Mouse (Mus musculus) limb, embryonic 13.5 days (tissue): ENCODE data around the gene Insig1. TPM values are rescaled to one million over a fixed set of nuclear protein-coding genes. Genes with fewer than 3 reads are reported as not detected.

Source experiments
- ATAC-seq: fragments of 200-750 bp; cut with Nextera tagmentation; 2 replicates; pipeline ENCODE4 v1.8.0; 2017; ENCODE audit warnings: low read depth, moderate number of reproducible peaks, moderate TSS enrichment; ENCODE audit not compliant: low FRiP score
- H3K27ac ChIP-seq: fragments of 300-500 bp; sonication (generic); 2 replicates; pipeline ENCODE4 v1.5.1; 2015; ENCODE audit warnings: inconsistent platforms, mild to moderate bottlenecking, moderate library complexity
- H3K27me3 ChIP-seq: fragments of 300-500 bp; sonication (generic); 2 replicates; pipeline ENCODE4 v1.6.1; 2015; ENCODE audit warnings: mild to moderate bottlenecking, inconsistent platforms
- H3K36me3 ChIP-seq: fragments of 300-500 bp; sonication (generic); 2 replicates; pipeline ENCODE4 v1.6.1; 2015; ENCODE audit warnings: inconsistent platforms, mild to moderate bottlenecking, moderate library complexity
- H3K4me1 ChIP-seq: fragments of 300-500 bp; sonication (generic); 2 replicates; pipeline ENCODE4 v1.6.1; 2015; ENCODE audit warnings: inconsistent platforms
- H3K4me2 ChIP-seq: fragments of 300-500 bp; sonication (generic); replicated peaks from 2 replicates; pipeline ENCODE4 v1.6.1; 2015; ENCODE audit warnings: inconsistent platforms, mild to moderate bottlenecking, moderate library complexity
- H3K4me3 ChIP-seq: fragments of 300-500 bp; sonication (generic); 2 replicates; pipeline ENCODE4 v1.5.1; 2015; ENCODE audit warnings: moderate library complexity, mild to moderate bottlenecking, inconsistent platforms
- H3K9ac ChIP-seq: fragments of 300-500 bp; sonication (generic); 2 replicates; pipeline ENCODE4 v1.6.1; 2015; ENCODE audit warnings: mild to moderate bottlenecking, inconsistent platforms
- H3K9me3 ChIP-seq: fragments of 300-500 bp; sonication (generic); 2 replicates; pipeline ENCODE4 v1.6.1; 2016; ENCODE audit warnings: inconsistent platforms
- WGBS: fragments of 180-500 bp; shearing (Covaris S2); methylation state at CpG from one replicate; pipeline ENCODE4 v1.1.7; 2015; 5-methylcytosine and 5-hydroxymethylcytosine counted together
- polyA plus RNA-seq: library from polyadenylated mRNA; unstranded; fragments of >200 nt; fragmentation: Nextera tagmentation; extraction: Ambion mirVana; gene quantifications from 2 replicates; pipeline ENCODE4 v1.2.1, GENCODE M21; 2015

The Insig1 gene
- polyA plus RNA-seq, 1 experiment from 2014 or later, result 52.6 TPM

- 87% methylated on average over 3 of the region's 3 CpGs for WGBS
- H3K27ac ChIP-seq, result no peak overlapping the region
- no peak overlapping the region for H3K4me3 ChIP-seq
- no peaks in the 10 kb centered on the region for H3K27me3 ChIP-seq
- peaks cover 18% of the 10 kb centered on the region for H3K4me1 ChIP-seq
- H3K36me3 ChIP-seq, result no peaks in the 10 kb centered on the region
- H3K9me3 ChIP-seq, result peaks cover 7% of the 10 kb centered on the region; the same call in 1 of the 2 replicates
- H3K4me2 ChIP-seq, result no peak overlapping the region
- ATAC-seq, result no peak
- H3K9ac ChIP-seq, result no peak overlapping the region
Observed at GRCm38 (mm10) chr5:28040726-28041125, 30.4 kb upstream of the Insig1 start.

GRCm38 (mm10) chr5:28042021-28042420 lies 29.1 kb upstream of the Insig1 start:
- no peak overlapping the region for H3K4me3 ChIP-seq
- peaks cover 14% of the 10 kb centered on the region for H3K4me1 ChIP-seq
- no peaks in the 10 kb centered on the region for H3K27me3 ChIP-seq
- no peak for ATAC-seq
- no peak overlapping the region for H3K9ac ChIP-seq
- no peaks in the 10 kb centered on the region for H3K36me3 ChIP-seq
- H3K9me3 ChIP-seq, result peaks cover 7% of the 10 kb centered on the region; the same call in 1 of the 2 replicates
- H3K27ac ChIP-seq, result no peak overlapping the region
- WGBS, result 89% methylated on average over 3 of the region's 3 CpGs
- H3K4me2 ChIP-seq, result no peak overlapping the region

DNA sequence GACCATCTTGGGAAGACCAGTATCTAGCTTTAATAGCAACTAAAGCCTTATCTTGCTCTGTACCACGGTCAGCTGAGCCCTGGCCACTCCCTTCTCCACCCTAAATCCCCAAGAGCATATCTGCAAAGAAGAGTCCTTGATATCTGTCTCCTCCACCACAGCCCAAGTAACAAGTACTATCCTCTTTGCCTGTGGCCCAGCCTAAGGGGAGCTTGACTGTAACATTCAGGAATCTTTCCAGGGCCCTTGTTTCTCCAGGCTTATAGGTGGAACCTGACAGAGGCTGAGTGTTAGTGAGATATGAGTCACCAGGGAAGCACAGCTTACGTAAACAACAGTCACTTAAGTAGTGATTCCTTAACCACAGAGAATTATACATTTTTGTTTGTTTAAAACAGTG lies 28.4 kb upstream of the Insig1 start:
- Histone ChIP-seq H3K27ac (no peak overlapping the region), H3K9ac (no peak overlapping the region), H3K9me3 (peaks cover 7% of the 10 kb centered on the region; the same call in 1 of the 2 replicates), H3K4me2 (no peak overlapping the region), H3K4me3 (no peak overlapping the region), H3K27me3 (no peaks in the 10 kb centered on the region), H3K4me1 (peaks cover 7% of the 10 kb centered on the region), H3K36me3 (no peaks in the 10 kb centered on the region)
- no peak for ATAC-seq
- 73% methylated on average over 2 of the region's 2 CpGs for WGBS

- H3K27me3 ChIP-seq, result no peaks in the 10 kb centered on the region
- no peak overlapping the region for H3K4me3 ChIP-seq
- no peaks in the 10 kb centered on the region for H3K36me3 ChIP-seq
- no peak for ATAC-seq
- no peak overlapping the region for H3K4me2 ChIP-seq
- H3K27ac ChIP-seq, result no peak overlapping the region
- no peak overlapping the region for H3K9ac ChIP-seq
- H3K9me3 ChIP-seq, result peaks cover 7% of the 10 kb centered on the region; the same call in 1 of the 2 replicates
- 81% methylated on average over 5 of the region's 5 CpGs for WGBS
- peaks cover under 1% of the 10 kb centered on the region; the same call in 1 of the 2 replicates for H3K4me1 ChIP-seq
Observed at GRCm38 (mm10) chr5:28043386-28043785, 27.8 kb upstream of the Insig1 start.

GRCm38 (mm10) chr5:28046966-28047365 lies 24.2 kb upstream of the Insig1 start:
- no peak for ATAC-seq
- no peaks in the 10 kb centered on the region for H3K27me3 ChIP-seq
- H3K4me1 ChIP-seq, result no peaks in the 10 kb centered on the region
- no peak overlapping the region for H3K4me2 ChIP-seq
- 72% methylated on average over 3 of the region's 3 CpGs for WGBS
- no peaks in the 10 kb centered on the region for H3K36me3 ChIP-seq
- H3K4me3 ChIP-seq, result no peak overlapping the region
- no peak overlapping the region for H3K27ac ChIP-seq
- no peak overlapping the region for H3K9ac ChIP-seq
- H3K9me3 ChIP-seq, result peaks cover 7% of the 10 kb centered on the region; the same call in 1 of the 2 replicates

DNA sequence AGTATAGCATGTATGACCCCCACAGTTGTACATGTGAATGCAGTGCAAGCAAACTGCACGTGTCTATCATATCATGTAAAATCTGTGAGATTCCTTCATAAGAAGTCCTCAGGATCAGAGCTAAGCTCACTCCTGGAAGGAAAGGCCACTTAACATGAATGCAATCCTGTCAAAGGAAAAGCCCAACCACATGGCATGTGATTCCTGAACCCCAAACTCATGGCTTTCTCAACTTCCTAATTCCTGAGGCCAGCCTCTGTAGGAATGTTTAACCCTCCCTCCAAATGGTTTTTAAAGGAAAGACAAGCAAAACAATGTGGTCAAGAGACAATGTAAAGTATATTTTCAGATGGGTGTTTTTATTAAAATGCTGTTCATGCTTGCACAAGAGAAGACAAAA lies 23.2 kb upstream of the Insig1 start:
- no peak overlapping the region for H3K9ac ChIP-seq
- 87% methylated on average over 1 of the region's 1 CpGs for WGBS
- no peak overlapping the region for H3K4me3 ChIP-seq

DNA sequence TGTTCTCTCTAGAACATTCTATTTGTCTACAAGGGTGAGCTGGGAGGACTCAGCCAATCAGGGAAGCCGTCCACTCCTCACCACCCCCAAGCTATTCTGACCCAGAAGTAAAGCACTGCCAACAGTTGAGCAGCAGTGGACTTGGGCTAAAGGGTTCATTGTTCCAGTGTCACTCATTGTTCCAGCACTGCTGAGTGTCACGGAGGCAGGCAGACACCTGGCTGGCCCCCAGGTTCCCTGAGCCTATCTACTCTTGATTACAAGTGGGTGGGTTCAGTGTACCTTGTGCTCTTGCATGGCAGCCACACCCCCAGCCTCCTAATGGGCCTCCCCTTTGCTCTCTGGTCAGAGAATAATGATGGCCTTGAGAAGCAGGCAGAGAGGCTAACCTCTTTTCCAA lies 15.7 kb upstream of the Insig1 start:
- H3K4me2 ChIP-seq, result no peak overlapping the region
- H3K4me1 ChIP-seq, result no peaks in the 10 kb centered on the region
- H3K27me3 ChIP-seq, result no peaks in the 10 kb centered on the region
- H3K4me3 ChIP-seq, result no peak overlapping the region
- H3K9me3 ChIP-seq, result no peaks in the 10 kb centered on the region
- H3K36me3 ChIP-seq, result no peaks in the 10 kb centered on the region
- WGBS, result 83% methylated on average over 2 of the region's 2 CpGs
- no peak overlapping the region for H3K9ac ChIP-seq
- H3K27ac ChIP-seq, result no peak overlapping the region
- no peak for ATAC-seq

More for the DNA sequence above, 23.2 kb upstream of the Insig1 start:
- Histone ChIP-seq H3K27me3 (no peaks in the 10 kb centered on the region), H3K27ac (no peak overlapping the region), H3K9me3 (peaks cover 7% of the 10 kb centered on the region; the same call in 1 of the 2 replicates), H3K4me1 (no peaks in the 10 kb centered on the region), H3K4me2 (no peak overlapping the region), H3K36me3 (no peaks in the 10 kb centered on the region)
- no peak for ATAC-seq

DNA sequence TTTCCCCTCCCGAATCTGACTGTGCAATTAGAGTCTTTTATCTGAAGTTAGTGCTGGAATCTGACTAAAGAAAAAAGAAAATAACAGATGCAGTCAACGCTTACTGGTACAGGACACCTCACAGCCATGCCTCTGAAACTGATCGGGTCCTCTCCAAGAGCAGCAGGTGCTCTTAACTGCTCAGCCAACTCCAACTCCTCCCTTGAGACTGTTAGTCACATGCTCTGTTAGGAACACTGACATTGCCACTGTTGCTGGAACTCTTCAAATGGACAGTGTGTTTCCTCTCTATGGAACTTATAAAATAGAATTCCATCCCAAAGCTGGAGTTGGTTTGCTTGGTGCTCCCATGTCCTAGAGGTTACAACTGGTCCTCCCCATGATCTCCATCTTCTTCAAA lies 14.3 kb upstream of the Insig1 start:
- no peaks in the 10 kb centered on the region for H3K9me3 ChIP-seq
- H3K36me3 ChIP-seq, result no peaks in the 10 kb centered on the region
- no peak overlapping the region for H3K9ac ChIP-seq
- no peaks in the 10 kb centered on the region for H3K27me3 ChIP-seq
- 76% methylated on average over 3 of the region's 3 CpGs for WGBS
- no peaks in the 10 kb centered on the region for H3K4me1 ChIP-seq
- no peak overlapping the region for H3K4me3 ChIP-seq
- ATAC-seq, result no peak
- no peak overlapping the region for H3K27ac ChIP-seq
- no peak overlapping the region for H3K4me2 ChIP-seq

DNA sequence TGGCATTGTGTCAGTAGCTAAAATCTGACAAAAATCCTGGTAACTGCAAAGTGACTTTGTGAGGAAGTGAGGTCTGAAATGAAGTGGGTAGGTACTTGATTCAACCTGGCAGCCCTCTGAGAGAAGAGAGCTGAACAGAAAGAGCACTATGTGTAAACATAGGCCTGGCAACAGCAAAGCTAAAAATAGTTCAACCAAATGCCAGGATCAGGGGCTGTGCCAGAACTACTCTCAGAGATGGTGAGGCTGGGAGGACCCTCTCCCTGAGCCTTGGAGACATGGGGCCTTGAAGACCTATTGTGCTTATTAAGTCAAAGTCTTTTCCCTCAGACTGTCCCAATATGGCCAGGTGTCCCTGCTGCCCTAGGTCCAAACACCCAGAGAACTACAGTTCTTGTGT lies 10.7 kb upstream of the Insig1 start:
- Histone ChIP-seq H3K4me1 (peaks cover 7% of the 10 kb centered on the region; the same call in 1 of the 2 replicates), H3K4me3 (no peak overlapping the region), H3K27me3 (no peaks in the 10 kb centered on the region), H3K9me3 (no peaks in the 10 kb centered on the region), H3K9ac (no peak overlapping the region), H3K27ac (no peak overlapping the region), H3K4me2 (no peak overlapping the region), H3K36me3 (no peaks in the 10 kb centered on the region)
- no peak for ATAC-seq

DNA sequence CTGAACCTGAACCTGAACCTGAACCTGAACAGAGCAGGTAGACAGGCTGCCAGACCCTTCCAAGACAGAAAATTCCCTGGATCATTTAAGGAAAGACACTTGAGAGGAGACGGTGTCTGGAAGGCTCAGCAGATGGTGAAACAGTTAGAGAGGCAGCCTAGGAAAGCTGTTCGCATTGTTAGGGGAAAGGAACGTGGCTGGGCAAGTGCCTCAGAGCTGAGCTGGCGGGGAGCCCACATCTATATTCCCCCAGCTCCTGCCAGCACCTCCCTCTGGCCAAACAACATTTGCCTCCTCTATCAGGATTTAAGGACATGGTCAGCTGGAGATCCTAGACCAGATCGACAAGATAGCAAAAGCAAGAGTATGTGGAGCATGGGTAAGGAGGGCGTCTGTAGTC lies 10.2 kb upstream of the Insig1 start:
- Histone ChIP-seq H3K9ac (no peak overlapping the region), H3K36me3 (no peaks in the 10 kb centered on the region), H3K27ac (no peak overlapping the region), H3K27me3 (no peaks in the 10 kb centered on the region), H3K4me3 (no peak overlapping the region), H3K4me1 (peaks cover 7% of the 10 kb centered on the region; the same call in 1 of the 2 replicates), H3K9me3 (no peaks in the 10 kb centered on the region), H3K4me2 (no peak overlapping the region)
- WGBS, result 73% methylated on average over 6 of the region's 6 CpGs
- no peak for ATAC-seq

DNA sequence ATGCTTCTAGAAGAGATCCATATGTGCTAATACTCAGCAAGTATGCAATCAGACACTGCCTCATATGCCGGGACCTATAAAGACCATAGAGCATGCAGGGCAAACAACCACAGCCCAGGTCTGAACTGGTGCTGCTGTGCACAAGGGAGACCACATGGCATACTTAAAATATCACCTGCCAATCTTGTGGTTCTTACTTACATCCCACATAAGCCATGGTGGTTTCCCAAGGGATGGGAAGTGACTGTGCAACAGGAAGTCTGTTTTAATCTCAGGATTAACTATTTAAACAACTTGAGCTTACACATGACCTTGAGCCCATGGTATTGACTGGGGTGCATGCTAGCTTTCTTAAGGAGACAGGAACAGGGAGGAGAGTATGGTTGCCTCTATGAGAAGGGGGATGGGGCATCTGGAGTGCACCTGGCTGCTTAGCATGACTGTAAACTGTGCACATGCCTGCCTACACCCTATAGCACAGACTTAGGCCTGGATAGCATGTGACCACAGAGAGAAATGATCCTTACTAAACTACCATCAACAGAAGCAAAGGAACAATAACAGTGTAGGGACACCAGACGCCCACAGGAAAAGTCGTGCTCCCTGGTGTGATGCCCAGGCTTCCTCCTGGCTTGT lies 7.1 kb upstream of the Insig1 start:
- Histone ChIP-seq H3K9me3 (no peaks in the 10 kb centered on the region), H3K4me3 (no peak overlapping the region), H3K36me3 (no peaks in the 10 kb centered on the region), H3K27ac (no peak overlapping the region), H3K27me3 (no peaks in the 10 kb centered on the region), H3K4me1 (peaks cover 7% of the 10 kb centered on the region; the same call in 1 of the 2 replicates), H3K9ac (no peak overlapping the region), H3K4me2 (no peak overlapping the region)
- peak; percentile 31; the same call in 1 of the 2 replicates for ATAC-seq
- 50% methylated on average over 3 of the region's 3 CpGs for WGBS

- no peak for ATAC-seq
- 69% methylated on average over 4 of the region's 4 CpGs for WGBS
Observed at GRCm38 (mm10) chr5:28065275-28065674, 5.9 kb upstream of the Insig1 start.

GRCm38 (mm10) chr5:28066311-28066710 lies 4.9 kb upstream of the Insig1 start:
- no peak for ATAC-seq
- H3K27ac ChIP-seq, result peak overlapping the region; percentile 3; the same call in 1 of the 2 replicates
- no peaks in the 10 kb centered on the region for H3K36me3 ChIP-seq
- H3K4me2 ChIP-seq, result no peak overlapping the region
- H3K9me3 ChIP-seq, result no peaks in the 10 kb centered on the region
- WGBS, result 70% methylated on average over 5 of the region's 5 CpGs
- H3K27me3 ChIP-seq, result no peaks in the 10 kb centered on the region
- peaks cover 19% of the 10 kb centered on the region for H3K4me1 ChIP-seq
- H3K4me3 ChIP-seq, result no peak overlapping the region
- H3K9ac ChIP-seq, result no peak overlapping the region

More at GRCm38 (mm10) chr5:28065275-28065674, 5.9 kb upstream of the Insig1 start:
- Histone ChIP-seq H3K4me3 (no peak overlapping the region), H3K4me1 (peaks cover 15% of the 10 kb centered on the region), H3K9me3 (no peaks in the 10 kb centered on the region), H3K36me3 (no peaks in the 10 kb centered on the region), H3K4me2 (no peak overlapping the region), H3K9ac (no peak overlapping the region), H3K27ac (no peak overlapping the region), H3K27me3 (no peaks in the 10 kb centered on the region)
